Mouse (Mus musculus): ENCODE results near the gene Fut7.

Fut7 gene

GRCm38 (mm10) chr2:25460135-25460534, 37.1 kb downstream of the Fut7 start:
- DNase-seq (ENCODE audit: low spot score) = peak; percentile 39

GRCm38 (mm10) chr2:25460551-25461309, 37.7 kb downstream of the Fut7 start, which contains the start of gene Paxx:
Paxx (minus strand) TSS chr2:25461094.
- DNase-seq (ENCODE audit: low spot score) = peak; percentile 94

- no peak for DNase-seq (ENCODE audit: low spot score)
Observed at GRCm38 (mm10) chr2:25461407-25461806, 38.3 kb downstream of the Fut7 start.

GRCm38 (mm10) chr2:25463630-25464029, 40.6 kb downstream of the Fut7 start:
- DNase-seq (ENCODE audit: low spot score) = no peak

- DNase-seq (ENCODE audit: low spot score) = no peak
Observed at GRCm38 (mm10) chr2:25465256-25465655, 42.2 kb downstream of the Fut7 start.

GRCm38 (mm10) chr2:25465816-25466635, 43.0 kb downstream of the Fut7 start:
- peak; percentile 51 for DNase-seq (ENCODE audit: low spot score)

- no peak for DNase-seq (ENCODE audit: low spot score)
Observed at GRCm38 (mm10) chr2:25467606-25468303, 44.7 kb downstream of the Fut7 start.

- DNase-seq (ENCODE audit: low spot score) = peak; percentile 68
Observed at GRCm38 (mm10) chr2:25468962-25469915, 46.2 kb downstream of the Fut7 start.

GRCm38 (mm10) chr2:25469969-25470368, 46.9 kb downstream of the Fut7 start, which contains the start of gene Ptgds:
Ptgds (minus strand) TSS chr2:25470046.
- DNase-seq (ENCODE audit: low spot score) = no peak

GRCm38 (mm10) chr2:25472550-25472949, 49.5 kb downstream of the Fut7 start:
- DNase-seq (ENCODE audit: low spot score) = no peak
